Mouse (Mus musculus) stomach, embryonic 16.5 days (tissue): ENCODE data around the gene Adgrl3. TPM values are rescaled to one million over a fixed set of nuclear protein-coding genes. Genes with fewer than 3 reads are reported as not detected.

Experiments used
- ATAC-seq: fragments of 200-750 bp; cut with Nextera tagmentation; 2 replicates; pipeline ENCODE4 v1.8.0; 2017; ENCODE audit warnings: moderate number of reproducible peaks, moderate TSS enrichment; ENCODE audit not compliant: insufficient read depth, low FRiP score
- H3K27ac ChIP-seq: fragments of 300-500 bp; sonication (generic); 2 replicates; pipeline ENCODE4 v1.5.1; 2014; ENCODE audit warnings: low read length
- H3K27me3 ChIP-seq: fragments of 300-500 bp; sonication (generic); 2 replicates; pipeline ENCODE4 v1.6.1; 2014; ENCODE audit warnings: low read length, control low read depth, mixed read lengths; ENCODE audit not compliant: control insufficient read depth, insufficient read depth
- H3K36me3 ChIP-seq: fragments of 300-500 bp; sonication (generic); 2 replicates; pipeline ENCODE4 v1.6.1; 2014; ENCODE audit warnings: low read length; ENCODE audit not compliant: control insufficient read depth, insufficient read depth
- H3K4me1 ChIP-seq: fragments of 300-500 bp; sonication (generic); 2 replicates; pipeline ENCODE4 v1.6.1; 2014; ENCODE audit warnings: low read length, control low read depth, mixed read lengths; ENCODE audit not compliant: control insufficient read depth, insufficient read depth
- H3K4me2 ChIP-seq: fragments of 300-500 bp; sonication (generic); 2 replicates; pipeline ENCODE4 v1.6.1; 2014; ENCODE audit warnings: low read depth, low read length, mixed read lengths
- H3K4me3 ChIP-seq: fragments of 300-500 bp; sonication (generic); replicated peaks from 2 replicates; pipeline ENCODE4 v1.5.1; 2014; ENCODE audit warnings: mild to moderate bottlenecking, low read length
- H3K9ac ChIP-seq: fragments of 300-500 bp; sonication (generic); 2 replicates; pipeline ENCODE4 v1.6.1; 2014; ENCODE audit warnings: low read length
- H3K9me3 ChIP-seq: fragments of 300-500 bp; sonication (generic); replicated peaks from 2 replicates; pipeline ENCODE4 v1.6.1; 2016; ENCODE audit warnings: low read length, control low read depth; ENCODE audit not compliant: control insufficient read depth
- WGBS: fragments of 180-500 bp; shearing (Covaris S2); extraction: QIAGEN DNeasy Blood & Tissue Kit; methylation state at CpG from one replicate; pipeline ENCODE4 v1.1.7; 2014; 5-methylcytosine and 5-hydroxymethylcytosine counted together
- polyA plus RNA-seq: library from polyadenylated mRNA; unstranded; fragments of >200 nt; fragmentation: Nextera tagmentation; extraction: Ambion mirVana; gene quantifications from 2 replicates; pipeline ENCODE4 v1.2.1, GENCODE M21; 2015

The Adgrl3 gene
- polyA plus RNA-seq, 1 experiment from 2014 or later = 17.0 TPM

DNA sequence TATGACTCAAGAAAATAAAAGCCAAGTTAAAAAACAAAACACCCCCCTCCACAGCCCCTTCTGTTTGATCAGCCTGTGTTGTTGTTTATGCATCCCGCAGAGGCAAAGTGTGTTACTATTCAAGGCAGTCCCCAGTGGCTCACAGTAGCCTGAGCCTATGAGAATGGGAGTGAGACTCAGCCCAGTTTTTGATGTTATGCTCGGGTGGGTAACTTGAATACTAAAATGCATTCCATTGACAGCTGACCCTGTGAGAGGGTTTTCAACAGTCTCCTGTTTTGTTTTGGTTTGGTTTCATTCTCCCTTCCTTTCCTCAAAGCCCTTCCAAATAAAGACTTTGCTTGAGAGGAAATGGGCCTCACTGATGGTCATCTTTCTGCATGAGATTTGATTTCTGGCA is 8.9 kb downstream of the Adgrl3 start:
- H3K4me3 ChIP-seq = no peak overlapping the region
- ATAC-seq = no peak

GRCm38 (mm10) chr5:81037091-81037490 is 17.2 kb downstream of the Adgrl3 start:
- ATAC-seq = no peak
- Histone ChIP-seq H3K4me3 (no peak overlapping the region), H3K4me1 (no peaks in the 10 kb centered on the region)

More for the DNA sequence above, 8.9 kb downstream of the Adgrl3 start:
- Histone ChIP-seq H3K36me3 (no peaks in the 10 kb centered on the region), H3K4me2 (no peak overlapping the region), H3K27ac (no peak overlapping the region), H3K4me1 (no peaks in the 10 kb centered on the region), H3K9ac (no peak overlapping the region), H3K27me3 (no peaks in the 10 kb centered on the region), H3K9me3 (no peaks in the 10 kb centered on the region)
- 44% methylated on average over 2 of the region's 2 CpGs for WGBS

DNA sequence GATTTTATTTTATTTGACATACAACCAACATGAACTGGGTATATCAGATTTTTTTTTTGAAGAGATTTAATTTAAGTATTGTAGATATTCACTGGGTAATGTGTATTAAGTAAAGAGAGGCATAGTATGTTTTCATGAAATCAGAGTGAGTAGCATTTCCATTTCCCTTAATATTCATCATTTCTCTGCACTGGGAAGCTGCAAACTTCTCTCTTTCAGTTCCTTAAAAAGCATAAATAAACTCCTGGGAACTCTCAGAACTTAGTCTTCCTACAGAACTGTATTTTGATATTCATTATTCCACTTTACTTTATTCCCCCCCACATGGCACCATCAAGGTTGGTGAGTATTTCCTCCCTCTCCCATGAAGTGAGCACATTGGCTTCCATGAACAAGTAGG is 23.9 kb downstream of the Adgrl3 start:
- no peak for ATAC-seq
- H3K9me3 ChIP-seq = no peaks in the 10 kb centered on the region
- H3K4me3 ChIP-seq = no peak overlapping the region
- H3K27ac ChIP-seq = no peak overlapping the region
- H3K27me3 ChIP-seq = no peaks in the 10 kb centered on the region
- no peaks in the 10 kb centered on the region for H3K4me1 ChIP-seq
- no peaks in the 10 kb centered on the region for H3K36me3 ChIP-seq
- no peak overlapping the region for H3K4me2 ChIP-seq
- no peak overlapping the region for H3K9ac ChIP-seq

More at GRCm38 (mm10) chr5:81037091-81037490, 17.2 kb downstream of the Adgrl3 start:
- Histone ChIP-seq H3K27ac (no peak overlapping the region), H3K9ac (no peak overlapping the region), H3K4me2 (no peak overlapping the region), H3K36me3 (no peaks in the 10 kb centered on the region), H3K27me3 (no peaks in the 10 kb centered on the region), H3K9me3 (no peaks in the 10 kb centered on the region)

DNA sequence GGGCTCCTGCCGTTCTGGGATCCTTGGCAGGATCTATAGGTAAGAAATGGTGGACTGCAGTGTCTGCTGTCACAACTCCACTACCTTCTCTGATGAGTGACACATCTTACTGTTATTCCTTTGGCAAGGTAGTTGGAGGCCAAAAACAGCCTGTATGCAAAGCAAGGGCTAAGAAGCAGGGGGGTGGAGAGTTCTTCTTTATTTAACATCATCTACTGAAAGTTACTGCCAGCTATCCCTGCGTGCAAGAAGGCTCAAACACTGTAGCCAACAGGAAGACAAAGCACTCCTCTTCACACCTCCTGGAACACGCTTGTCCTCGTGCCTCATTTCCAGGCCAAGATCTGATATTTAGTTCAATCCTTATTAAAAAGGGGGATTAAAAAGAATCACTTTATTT is 26.2 kb downstream of the Adgrl3 start:
- H3K4me1 ChIP-seq = no peaks in the 10 kb centered on the region
- no peaks in the 10 kb centered on the region for H3K9me3 ChIP-seq
- H3K36me3 ChIP-seq = no peaks in the 10 kb centered on the region
- no peak overlapping the region for H3K9ac ChIP-seq
- H3K4me2 ChIP-seq = no peak overlapping the region
- no peaks in the 10 kb centered on the region for H3K27me3 ChIP-seq
- no peak for ATAC-seq
- H3K27ac ChIP-seq = no peak overlapping the region
- 90% methylated on average over 4 of the region's 4 CpGs for WGBS
- H3K4me3 ChIP-seq = no peak overlapping the region

DNA sequence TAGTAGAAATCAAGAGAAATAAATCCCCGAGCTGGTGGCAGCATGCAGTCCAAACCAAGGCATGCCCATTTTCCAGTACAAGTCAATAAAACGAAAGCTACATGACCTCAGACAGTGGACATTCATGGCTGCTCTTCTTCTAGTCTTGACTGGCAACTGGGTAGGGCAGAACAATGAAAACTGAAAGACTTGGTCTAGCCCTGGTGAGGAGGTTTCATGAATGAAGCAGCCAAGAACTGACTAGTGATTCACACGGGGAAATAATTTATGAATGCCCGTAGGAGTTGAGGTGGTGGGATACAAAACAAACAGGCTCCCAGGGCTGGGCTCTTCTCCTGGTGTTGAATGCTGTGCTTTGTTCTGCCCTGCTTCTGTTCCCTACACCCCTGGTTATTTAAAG is 34.7 kb downstream of the Adgrl3 start:
- H3K27me3 ChIP-seq = no peaks in the 10 kb centered on the region
- H3K4me2 ChIP-seq = no peak overlapping the region
- H3K4me3 ChIP-seq = no peak overlapping the region
- 71% methylated on average over 4 of the region's 4 CpGs for WGBS
- H3K4me1 ChIP-seq = no peaks in the 10 kb centered on the region
- no peak overlapping the region for H3K9ac ChIP-seq
- no peaks in the 10 kb centered on the region for H3K36me3 ChIP-seq
- no peak overlapping the region for H3K27ac ChIP-seq
- ATAC-seq = no peak
- no peaks in the 10 kb centered on the region for H3K9me3 ChIP-seq

DNA sequence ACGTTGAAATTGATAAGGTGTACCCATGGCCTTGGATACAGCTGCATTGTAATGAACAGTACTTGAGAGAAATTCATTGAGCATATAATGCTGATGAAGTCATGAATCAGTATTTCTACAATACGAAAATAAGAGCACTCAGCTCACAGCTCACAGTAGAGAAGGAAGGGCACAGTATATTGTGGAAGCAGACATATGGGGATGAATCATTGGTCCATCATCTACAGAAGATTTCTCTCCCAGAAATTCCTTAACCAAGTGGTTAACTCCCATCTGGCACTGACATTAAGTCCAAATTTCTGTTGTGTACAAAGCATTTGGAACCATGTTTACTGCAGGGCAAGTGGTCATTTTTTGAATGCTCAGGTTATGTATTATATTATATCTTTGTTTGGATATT is 35.3 kb downstream of the Adgrl3 start:
- H3K9me3 ChIP-seq = no peaks in the 10 kb centered on the region
- H3K27ac ChIP-seq = no peak overlapping the region
- H3K4me2 ChIP-seq = no peak overlapping the region
- 72% methylated on average over 2 of the region's 2 CpGs for WGBS
- no peaks in the 10 kb centered on the region for H3K4me1 ChIP-seq
- no peak for ATAC-seq
- no peaks in the 10 kb centered on the region for H3K27me3 ChIP-seq
- no peak overlapping the region for H3K9ac ChIP-seq
- H3K36me3 ChIP-seq = no peaks in the 10 kb centered on the region
- H3K4me3 ChIP-seq = no peak overlapping the region

- no peak for ATAC-seq
- H3K27me3 ChIP-seq = no peaks in the 10 kb centered on the region
- 80% methylated on average over 2 of the region's 2 CpGs for WGBS
- no peak overlapping the region for H3K27ac ChIP-seq
- no peak overlapping the region for H3K9ac ChIP-seq
- no peaks in the 10 kb centered on the region for H3K4me1 ChIP-seq
- no peaks in the 10 kb centered on the region for H3K9me3 ChIP-seq
- no peaks in the 10 kb centered on the region for H3K36me3 ChIP-seq
- no peak overlapping the region for H3K4me2 ChIP-seq
- no peak overlapping the region for H3K4me3 ChIP-seq
Measured at GRCm38 (mm10) chr5:81058122-81058521, 38.2 kb downstream of the Adgrl3 start.

DNA sequence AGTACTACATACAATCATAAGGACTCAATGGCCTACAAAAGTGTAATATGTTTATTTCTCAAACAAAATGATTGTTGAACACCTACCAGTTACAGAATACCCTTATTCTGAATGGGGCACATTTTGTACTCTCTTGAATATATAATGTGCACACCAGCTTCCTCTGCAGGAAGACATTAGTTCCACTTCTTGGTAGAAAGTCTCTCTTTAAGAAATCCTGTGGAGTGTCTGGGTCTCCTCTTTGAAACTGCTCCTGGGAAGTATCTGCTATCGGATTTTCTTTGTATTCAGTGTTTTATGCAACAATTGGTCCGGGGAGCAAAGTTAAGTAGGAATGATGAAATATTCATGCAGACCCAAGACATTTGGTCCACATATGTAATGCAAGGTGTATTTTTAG is 41.0 kb downstream of the Adgrl3 start:
- H3K27me3 ChIP-seq = no peaks in the 10 kb centered on the region
- no peak overlapping the region for H3K9ac ChIP-seq
- no peak overlapping the region for H3K27ac ChIP-seq
- H3K4me3 ChIP-seq = no peak overlapping the region
- no peak overlapping the region for H3K4me2 ChIP-seq
- 87% methylated on average over 2 of the region's 2 CpGs for WGBS
- H3K4me1 ChIP-seq = no peaks in the 10 kb centered on the region
- ATAC-seq = no peak
- H3K36me3 ChIP-seq = no peaks in the 10 kb centered on the region
- H3K9me3 ChIP-seq = no peaks in the 10 kb centered on the region

GRCm38 (mm10) chr5:81061386-81061785 is 41.4 kb downstream of the Adgrl3 start:
- Histone ChIP-seq H3K27me3 (no peaks in the 10 kb centered on the region), H3K9ac (no peak overlapping the region), H3K27ac (no peak overlapping the region), H3K4me2 (no peak overlapping the region), H3K4me1 (no peaks in the 10 kb centered on the region), H3K36me3 (no peaks in the 10 kb centered on the region), H3K4me3 (no peak overlapping the region), H3K9me3 (no peaks in the 10 kb centered on the region)
- ATAC-seq = no peak

GRCm38 (mm10) chr5:81064026-81064425 is 44.1 kb downstream of the Adgrl3 start:
- 96% methylated on average over 2 of the region's 2 CpGs for WGBS

More at GRCm38 (mm10) chr5:81064026-81064425, 44.1 kb downstream of the Adgrl3 start:
- Histone ChIP-seq H3K27me3 (no peaks in the 10 kb centered on the region), H3K27ac (no peak overlapping the region), H3K4me1 (no peaks in the 10 kb centered on the region), H3K4me2 (no peak overlapping the region), H3K9me3 (no peaks in the 10 kb centered on the region), H3K4me3 (no peak overlapping the region), H3K9ac (no peak overlapping the region), H3K36me3 (no peaks in the 10 kb centered on the region)
- no peak for ATAC-seq
